Mouse (Mus musculus) CH12.LX (cell line): Measurements from ENCODE around the gene Zc3hc1. TPM values are rescaled to one million over a fixed set of nuclear protein-coding genes. Genes with fewer than 3 reads are reported as not detected.

Source experiments
- DNase-seq: peaks from one replicate; pipeline ENCODE4 v3.0.0-alpha.2; 2013; ENCODE audit errors: extremely low read depth
- H3K27ac ChIP-seq: 2 replicates; pipeline ENCODE4 v1.5.1; 2012; ENCODE audit warnings: low read depth, mild to moderate bottlenecking, control low read depth, moderate library complexity; ENCODE audit not compliant: insufficient read depth
- H3K27me3 ChIP-seq: replicated peaks from 2 replicates; pipeline ENCODE3; 2012; ENCODE audit warnings: inconsistent platforms
- H3K36me3 ChIP-seq, 2 experiments: replicated peaks in 1 of 2; 2 replicates each; pipeline versions ENCODE3 to v1.6.1; 2012; ENCODE audit warnings: inconsistent platforms in 1 of 2, low read length in 1 of 2, mild to moderate bottlenecking in 1 of 2, mixed read lengths in 1 of 2, moderate library complexity in 1 of 2; ENCODE audit not compliant: control insufficient read depth in 1 of 2, insufficient read depth in 1 of 2
- H3K4me1 ChIP-seq, 2 experiments: 2 replicates each; pipeline ENCODE4 v1.6.1; 2012; ENCODE audit warnings: inconsistent platforms in 1 of 2, moderate library complexity in 1 of 2; ENCODE audit not compliant: insufficient read depth in 2 of 2, control insufficient read depth in 1 of 2
- H3K4me2 ChIP-seq: 2 replicates; pipeline ENCODE4 v1.6.1; 2012; ENCODE audit warnings: low read depth, mild to moderate bottlenecking, control low read depth; ENCODE audit not compliant: poor library complexity, insufficient read depth, severe bottlenecking
- H3K4me3 ChIP-seq, 3 experiments: fragments of 150-350 bp in 1 of 3; sonication (generic) in 1 of 3; replicated peaks in 1 of 3; 2 replicates each; pipeline versions ENCODE3 to v1.5.1; 2011 to 2012; ENCODE audit warnings: low read depth in 2 of 3, low read length in 2 of 3, mild to moderate bottlenecking in 2 of 3, moderate library complexity in 2 of 3, control low read depth in 1 of 3, improper control_type of control experiment in 1 of 3, inconsistent platforms in 1 of 3, mixed read lengths in 1 of 3; ENCODE audit not compliant: poor library complexity in 1 of 3
- H3K79me2 ChIP-seq: replicated peaks from 2 replicates; pipeline ENCODE4 v1.6.1; 2012; ENCODE audit warnings: mild to moderate bottlenecking, moderate library complexity; ENCODE audit not compliant: control insufficient read depth, poor library complexity, insufficient read depth, severe bottlenecking; ENCODE audit errors: extremely low read depth
- H3K9ac ChIP-seq: 2 replicates; pipeline ENCODE4 v1.6.1; 2012; ENCODE audit warnings: low read depth, mild to moderate bottlenecking, control low read depth, moderate library complexity; ENCODE audit not compliant: insufficient read depth
- H3K9me3 ChIP-seq: replicated peaks from 2 replicates; pipeline ENCODE3; 2012; ENCODE audit warnings: low read length, inconsistent platforms, mixed read lengths
- BHLHE40 ChIP-seq: IDR thresholded peaks from 2 replicates; pipeline ENCODE4 v1.6.1; 2011; ENCODE audit warnings: mild to moderate bottlenecking, low read depth, low read length, improper control_type of control experiment
- CHD1 ChIP-seq: IDR thresholded peaks from 2 replicates; pipeline ENCODE4 v1.6.1; 2012; ENCODE audit warnings: low read depth, low read length, improper control_type of control experiment, inconsistent platforms
- ETS1 ChIP-seq: conservative IDR thresholded peaks from 2 replicates; pipeline ENCODE4 v1.6.1; 2012; ENCODE audit warnings: low read depth, mild to moderate bottlenecking, inconsistent platforms, low read length, improper control_type of control experiment, moderate library complexity
- KAT2A ChIP-seq: IDR thresholded peaks from 2 replicates; pipeline ENCODE4 v1.6.1; 2012; ENCODE audit warnings: low read length, improper control_type of control experiment, inconsistent platforms; ENCODE audit not compliant: insufficient replicate concordance
- MAX ChIP-seq: IDR thresholded peaks from 2 replicates; pipeline ENCODE4 v1.6.1; 2011; ENCODE audit warnings: low read length, improper control_type of control experiment
- MAZ ChIP-seq: IDR thresholded peaks from 2 replicates; pipeline ENCODE4 v1.6.1; 2012; ENCODE audit warnings: low read depth, mild to moderate bottlenecking, inconsistent platforms, low read length, improper control_type of control experiment, moderate library complexity
- POLR2A ChIP-seq: IDR thresholded peaks from 2 replicates; pipeline ENCODE4 v1.6.1; 2011; ENCODE audit warnings: low read depth, mild to moderate bottlenecking, improper control_type of control experiment, low read length
- RCOR1 ChIP-seq: conservative IDR thresholded peaks from 2 replicates; pipeline ENCODE4 v1.6.1; 2012; ENCODE audit warnings: low read depth, mild to moderate bottlenecking, inconsistent platforms, low read length, improper control_type of control experiment
- TBP ChIP-seq: conservative IDR thresholded peaks from 2 replicates; pipeline ENCODE4 v1.6.1; 2011; ENCODE audit warnings: low read depth, low read length, improper control_type of control experiment
- USF2 ChIP-seq: conservative IDR thresholded peaks from 2 replicates; pipeline ENCODE4 v1.6.1; 2011; ENCODE audit warnings: low read depth, low read length, improper control_type of control experiment
- ZMIZ1 ChIP-seq: IDR thresholded peaks from 2 replicates; pipeline ENCODE4 v1.6.1; 2012; ENCODE audit warnings: low read depth, mild to moderate bottlenecking, inconsistent platforms, low read length, improper control_type of control experiment
- ZNF384 ChIP-seq: IDR thresholded peaks from 2 replicates; pipeline ENCODE4 v1.6.1; 2012; ENCODE audit warnings: low read depth, low read length, improper control_type of control experiment, inconsistent platforms
- dilution Hi-C: fragments of 300-500 bp; cut with MboI; formaldehyde crosslinking; loops from 2 replicates; pipeline ENCODE4 v1.14.3; 2020; ENCODE audit warnings: low sequenced_read_pairs; ENCODE audit not compliant: extremely low pct_unique_long_range_greater_than_20kb, extremely low pct_ligation_motif_present
- in situ Hi-C: fragments of 300-500 bp; cut with MboI; formaldehyde crosslinking; loops from 3 replicates; pipeline ENCODE4 v1.14.3; 2019; ENCODE audit warnings: low sequenced_read_pairs, low pct_ligation_motif_present, low pct_unique_long_range_greater_than_20kb, mixed read lengths
- polyA plus RNA-seq: library from polyadenylated mRNA; unstranded; fragments of >175 nt; gene quantifications from 2 replicates; pipeline ENCODE4 v1.2.1, GENCODE M21; 2012; ENCODE audit warnings: low read depth; ENCODE audit not compliant: insufficient read length
- total RNA-seq, 2 experiments: library from RNA; depleted of rRNA; stranded (reverse); fragments of 300-350 nt in 1 of 2; fragments of >200 nt in 1 of 2; gene quantifications; 2 replicates each; pipeline ENCODE4 v1.2.3; 2012 to 2014

Gene Zc3hc1
- total and polyA plus RNA-seq, 3 experiments, result 59.5 to 89.5 (median 80.2) TPM

DNA sequence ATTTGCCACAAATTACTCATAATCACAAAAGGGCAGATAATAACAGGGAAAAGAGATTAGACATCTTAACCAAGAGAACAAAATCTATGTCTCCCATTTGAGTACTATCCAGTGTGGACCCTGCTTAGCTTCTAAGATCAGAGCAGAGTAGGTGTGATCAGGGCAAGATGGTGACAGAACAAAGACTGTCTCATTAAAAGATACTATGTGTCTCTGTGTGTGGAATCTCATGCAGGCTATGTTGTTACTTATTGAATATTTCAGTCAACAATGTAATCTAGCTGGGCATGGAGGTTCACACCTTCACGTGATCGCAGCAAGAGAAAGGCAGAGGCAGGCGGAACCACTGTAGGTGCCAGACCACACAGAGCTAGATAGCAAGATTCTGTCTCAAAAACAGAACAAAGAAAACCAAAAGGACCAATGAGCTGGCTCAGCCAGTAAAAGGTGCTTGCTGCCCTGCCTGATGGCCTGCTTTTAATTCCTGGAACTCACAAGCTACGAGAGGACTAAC is 43.5 kb downstream of the Zc3hc1 start:
- no peak overlapping the region for H3K27ac ChIP-seq
- H3K4me2 ChIP-seq, result no peak overlapping the region
- TF ChIP-seq TBP, result peak; percentile 94
- TF ChIP-seq ZMIZ1, result no peak
- H3K9ac ChIP-seq, result no peak overlapping the region
- no peak for DNase-seq
- dilution Hi-C loops (no loop called here), in situ Hi-C loops (no loop called here)
- no peaks in the 10 kb centered on the region for H3K79me2 ChIP-seq
- no peaks in the 10 kb centered on the region for H3K36me3 ChIP-seq
- no peaks in the 10 kb centered on the region for H3K4me1 ChIP-seq
- H3K27me3 ChIP-seq, result no peaks in the 10 kb centered on the region
- H3K9me3 ChIP-seq, result no peaks in the 10 kb centered on the region
- no peak overlapping the region for H3K4me3 ChIP-seq

- no peaks in the 10 kb centered on the region for H3K27me3 ChIP-seq
- no peak overlapping the region for H3K27ac ChIP-seq
- H3K4me2 ChIP-seq, result no peak overlapping the region
- H3K4me1 ChIP-seq, result no peaks in the 10 kb centered on the region
- H3K4me3 ChIP-seq, result no peak overlapping the region
- H3K36me3 ChIP-seq, result no peaks in the 10 kb centered on the region
- H3K9ac ChIP-seq, result no peak overlapping the region
- in situ Hi-C loops (no loop called here), dilution Hi-C loops (no loop called here)
- no peaks in the 10 kb centered on the region for H3K79me2 ChIP-seq
- TF ChIP-seq MAX, result no peak
- no peak for TF ChIP-seq ETS1
- no peak for TF ChIP-seq POLR2A
- TF ChIP-seq KAT2A, result no peak
- no peak for TF ChIP-seq BHLHE40
- TF ChIP-seq USF2, result no peak
- no peak for TF ChIP-seq ZMIZ1
- TF ChIP-seq ZNF384, result no peak
- DNase-seq, result no peak
- H3K9me3 ChIP-seq, result no peaks in the 10 kb centered on the region
Observed at GRCm38 (mm10) chr6:30346737-30347136, 44.1 kb downstream of the Zc3hc1 start.

- no peaks in the 10 kb centered on the region for H3K79me2 ChIP-seq
- no peak overlapping the region for H3K9ac ChIP-seq
- no peak overlapping the region for H3K4me2 ChIP-seq
- no peak for DNase-seq
- H3K4me3 ChIP-seq, result no peak overlapping the region
- peaks cover 6 to 10% of the 10 kb centered on the region in 2 experiments for H3K4me1 ChIP-seq
- in situ Hi-C loops (no loop called here), dilution Hi-C loops (no loop called here)
- no peak overlapping the region for H3K27ac ChIP-seq
- TF ChIP-seq CHD1 (no peak), MAZ (no peak), RCOR1 (no peak)
- H3K27me3 ChIP-seq, result no peaks in the 10 kb centered on the region
- H3K9me3 ChIP-seq, result no peaks in the 10 kb centered on the region
- H3K36me3 ChIP-seq, result no peaks in the 10 kb centered on the region
Observed at GRCm38 (mm10) chr6:30344032-30344431, 46.8 kb downstream of the Zc3hc1 start.
